Mouse (Mus musculus) bone marrow macrophage, adult 2 months (primary cell): ENCODE data around the gene Nup210l. TPM values are rescaled to one million over a fixed set of nuclear protein-coding genes. Genes with fewer than 3 reads are reported as not detected.

Experiments
- H3K27ac ChIP-seq: 2 replicates; pipeline ENCODE4 v1.5.1; 2012; ENCODE audit warnings: low read depth, low read length; ENCODE audit not compliant: insufficient read depth
- H3K4me1 ChIP-seq: 2 replicates; pipeline ENCODE4 v1.6.1; 2012; ENCODE audit warnings: low read length; ENCODE audit not compliant: control insufficient read depth, insufficient read depth
- H3K4me3 ChIP-seq: 2 replicates; pipeline ENCODE4 v1.5.1; 2012; ENCODE audit warnings: mild to moderate bottlenecking, low read length, moderate library complexity; ENCODE audit not compliant: insufficient read depth
- CTCF ChIP-seq: IDR thresholded peaks from 2 replicates; pipeline ENCODE4 v1.5.1; 2012; ENCODE audit warnings: low read depth, mild to moderate bottlenecking, low read length, moderate library complexity
- POLR2A ChIP-seq: IDR thresholded peaks from 2 replicates; pipeline ENCODE4 v1.6.1; 2012; ENCODE audit warnings: mild to moderate bottlenecking, low read depth, low read length, borderline replicate concordance
- polyA plus RNA-seq: library from polyadenylated mRNA; stranded (reverse); fragments of >200 nt; gene quantifications from 2 replicates; pipeline ENCODE4 v1.2.4, GENCODE M21; 2012; ENCODE audit not compliant: missing spikeins, insufficient read depth, insufficient read length

Gene Nup210l
- polyA plus RNA-seq, 1 experiment, result 0.28 TPM

DNA sequence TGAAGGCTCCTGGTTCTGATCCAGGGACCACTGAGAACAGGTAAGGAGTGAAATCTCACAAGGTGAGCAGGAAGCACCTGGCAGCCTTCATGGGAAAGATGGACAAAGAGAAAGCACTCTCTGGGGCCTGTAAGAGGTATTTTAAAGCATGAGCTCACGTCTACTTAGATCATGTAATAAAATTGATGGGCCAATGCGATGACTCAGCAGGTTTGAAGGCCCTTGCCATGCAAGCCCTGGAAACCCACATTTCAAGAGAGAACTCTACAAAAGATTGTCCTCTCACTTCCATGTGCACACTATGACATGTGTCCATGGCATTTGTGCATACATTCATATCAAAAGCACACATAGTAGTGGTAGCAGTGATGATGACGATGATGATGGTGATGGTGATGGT is 36.0 kb downstream of the Nup210l start:
- no peak overlapping the region for H3K27ac ChIP-seq
- peaks cover 3% of the 10 kb centered on the region; the same call in 1 of the 2 replicates for H3K4me1 ChIP-seq
- no peak for TF ChIP-seq CTCF
- TF ChIP-seq POLR2A, result no peak
- no peak overlapping the region for H3K4me3 ChIP-seq

DNA sequence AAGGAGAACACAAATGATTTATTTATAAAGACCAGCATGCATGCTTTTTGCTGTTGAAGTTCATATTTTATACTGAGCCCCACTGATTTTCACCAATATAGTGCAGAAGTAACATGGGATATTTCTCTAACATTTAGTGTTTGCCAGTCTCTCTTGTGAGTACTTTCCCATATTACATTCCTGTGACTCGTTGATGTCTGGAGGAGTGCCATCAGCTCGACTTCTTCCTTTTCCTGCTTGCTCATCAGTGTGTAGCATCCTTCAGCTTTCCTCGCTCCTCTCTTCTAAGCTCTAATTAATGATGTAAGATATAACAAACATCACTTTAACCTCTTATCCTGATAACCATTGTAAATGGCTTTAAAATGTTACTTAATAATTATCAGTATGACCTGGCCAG is 41.5 kb downstream of the Nup210l start:
- Histone ChIP-seq H3K4me3 (no peak overlapping the region), H3K4me1 (no peaks in the 10 kb centered on the region), H3K27ac (no peak overlapping the region)
- TF ChIP-seq CTCF (no peak), POLR2A (no peak)

DNA sequence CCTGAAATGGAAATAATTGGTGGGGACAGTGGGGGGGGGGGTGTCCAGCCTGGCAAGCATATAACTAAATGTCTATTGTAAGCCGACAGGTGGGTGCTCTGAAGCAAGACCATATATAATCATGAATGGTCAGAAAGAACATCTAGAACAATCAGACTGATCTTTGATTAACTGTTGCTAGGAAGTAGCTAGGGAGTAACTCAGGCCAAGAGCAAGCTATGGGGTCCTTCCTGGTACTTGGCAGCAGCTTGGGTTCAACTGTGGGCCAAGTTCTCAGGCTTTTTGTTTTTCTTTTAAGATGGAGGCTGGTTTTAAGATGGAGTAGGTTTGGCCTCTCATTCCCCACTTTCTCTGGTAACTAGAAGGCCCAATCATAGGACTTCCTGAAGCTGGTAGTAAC is 42.7 kb downstream of the Nup210l start:
- Histone ChIP-seq H3K4me3 (no peak overlapping the region), H3K27ac (no peak overlapping the region)
- TF ChIP-seq CTCF (no peak), POLR2A (no peak)

DNA sequence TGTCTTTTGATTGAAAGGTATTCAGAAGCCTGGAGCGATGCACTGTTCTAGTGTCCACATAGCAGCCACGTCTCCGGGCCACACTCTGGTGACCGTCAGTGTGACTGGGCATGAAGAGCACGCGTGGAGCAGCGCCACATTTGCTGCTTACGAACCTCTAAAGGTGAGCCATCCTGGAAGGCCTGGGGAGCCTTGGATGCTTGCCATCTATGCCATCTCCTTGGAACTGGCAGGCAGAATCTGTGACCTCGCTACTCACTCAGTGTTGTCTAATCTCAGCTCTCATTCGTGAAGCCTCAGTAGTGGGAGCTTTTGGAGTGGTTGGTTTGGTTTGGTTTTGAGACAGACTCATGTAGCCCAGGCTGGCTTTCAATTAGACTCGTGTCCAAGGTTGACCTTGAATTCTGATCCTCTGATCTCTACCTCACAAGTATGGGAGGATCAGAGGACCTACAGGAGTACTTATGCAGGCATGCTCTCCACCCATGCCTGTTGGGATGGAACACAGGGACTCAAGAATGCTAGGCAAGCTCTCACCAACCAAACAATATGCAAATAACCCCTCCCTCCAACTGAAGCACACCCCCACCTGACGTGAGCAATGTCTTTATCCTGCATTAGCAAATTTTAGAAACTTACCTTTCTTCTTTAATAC is 47.3 kb downstream of the Nup210l start:
- peaks cover 5% of the 10 kb centered on the region for H3K4me1 ChIP-seq
- TF ChIP-seq POLR2A (no peak), CTCF (no peak)
- no peak overlapping the region for H3K27ac ChIP-seq

More for the DNA sequence above, 42.7 kb downstream of the Nup210l start:
- H3K4me1 ChIP-seq, result no peaks in the 10 kb centered on the region

DNA sequence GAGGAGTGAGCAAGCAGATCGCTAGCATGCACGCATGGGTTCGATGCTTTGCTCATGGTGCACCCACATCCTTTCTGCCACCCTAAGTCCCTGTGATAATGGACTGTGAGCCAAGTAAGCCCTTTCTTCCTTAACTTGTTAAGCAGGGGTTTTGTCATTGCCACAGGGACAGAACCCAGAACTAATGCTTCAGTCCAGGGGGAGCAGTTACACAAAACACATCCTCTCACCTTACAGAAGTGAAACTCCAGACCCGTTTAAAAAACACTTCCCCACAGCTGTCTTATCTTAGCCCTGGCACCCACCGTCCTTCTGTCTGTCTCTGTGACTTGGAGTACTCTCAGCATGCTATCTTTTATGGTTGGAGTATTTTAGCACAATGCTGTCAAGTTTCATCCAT is 52.1 kb downstream of the Nup210l start:
- no peak overlapping the region for H3K27ac ChIP-seq
- H3K4me3 ChIP-seq, result no peak overlapping the region
- H3K4me1 ChIP-seq, result peaks cover 7% of the 10 kb centered on the region
- TF ChIP-seq POLR2A, result no peak
- no peak for TF ChIP-seq CTCF

More for the DNA sequence above, 47.3 kb downstream of the Nup210l start:
- H3K4me3 ChIP-seq, result no peak overlapping the region

DNA sequence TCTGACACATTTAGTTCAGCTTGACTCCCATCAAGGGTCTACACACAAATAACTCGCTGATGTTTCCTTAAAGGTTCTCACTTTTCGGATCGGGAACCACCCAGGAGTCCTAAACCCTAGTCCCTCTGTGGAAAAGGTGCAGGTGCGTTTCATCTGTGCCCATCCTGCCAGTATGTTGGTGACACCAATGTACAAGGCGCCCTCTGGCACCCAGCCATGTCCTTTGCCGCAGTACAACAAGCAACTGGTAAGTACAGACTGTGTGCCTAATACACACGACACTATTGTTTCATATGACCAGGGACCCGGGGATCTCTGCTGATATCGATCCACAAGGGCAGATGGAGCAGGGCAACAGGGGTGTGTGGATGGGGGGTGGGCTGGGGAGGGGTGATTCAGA is 55.8 kb downstream of the Nup210l start:
- no peak overlapping the region for H3K27ac ChIP-seq
- TF ChIP-seq POLR2A (no peak), CTCF (no peak)
- no peak overlapping the region for H3K4me3 ChIP-seq
- H3K4me1 ChIP-seq, result peaks cover 9% of the 10 kb centered on the region

DNA sequence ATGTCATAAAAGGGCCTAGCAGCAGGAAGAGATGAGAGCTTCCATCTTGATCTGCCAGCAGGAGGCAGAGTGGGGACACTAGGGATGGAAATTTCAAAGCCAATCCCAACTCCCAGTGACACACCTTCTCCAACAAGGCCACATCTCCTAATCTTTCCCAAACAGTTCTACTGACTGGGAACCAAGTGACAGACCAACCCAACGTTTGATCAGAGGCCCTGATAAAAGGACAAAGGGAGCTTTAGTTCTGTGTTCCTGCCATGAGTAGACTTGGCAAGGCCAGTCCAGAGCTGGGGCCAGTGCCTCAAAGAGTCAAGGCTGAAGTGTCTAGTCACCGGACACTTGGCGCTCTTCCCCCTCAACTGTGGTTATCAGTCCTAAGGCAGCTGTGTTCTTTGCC is 57.6 kb downstream of the Nup210l start:
- H3K4me3 ChIP-seq, result no peak overlapping the region
- TF ChIP-seq CTCF (no peak), POLR2A (no peak)
- peaks cover 2% of the 10 kb centered on the region; the same call in 1 of the 2 replicates for H3K4me1 ChIP-seq
- no peak overlapping the region for H3K27ac ChIP-seq

DNA sequence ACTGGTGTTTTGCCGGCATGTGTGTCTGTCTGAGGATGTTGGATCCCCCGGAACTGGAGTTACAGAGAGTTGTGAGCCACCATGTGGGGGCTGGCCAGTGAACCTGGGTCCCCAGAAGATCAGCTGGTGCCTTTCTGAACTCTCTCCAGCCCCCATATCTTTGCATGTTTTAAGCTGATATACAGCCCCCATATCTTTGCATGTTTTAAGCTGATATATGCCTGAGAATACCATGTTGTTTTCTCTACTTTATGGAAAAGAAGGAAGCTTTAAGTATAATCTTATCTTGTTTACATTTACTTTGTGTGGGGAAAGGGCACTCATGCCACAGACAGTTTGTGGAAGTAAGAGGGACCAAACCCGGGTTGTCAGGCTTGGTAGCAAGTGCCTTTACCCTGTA is 75.6 kb downstream of the Nup210l start:
- no peak overlapping the region for H3K4me3 ChIP-seq
- H3K4me1 ChIP-seq, result no peaks in the 10 kb centered on the region
- TF ChIP-seq POLR2A (no peak), CTCF (no peak)
- no peak overlapping the region for H3K27ac ChIP-seq

DNA sequence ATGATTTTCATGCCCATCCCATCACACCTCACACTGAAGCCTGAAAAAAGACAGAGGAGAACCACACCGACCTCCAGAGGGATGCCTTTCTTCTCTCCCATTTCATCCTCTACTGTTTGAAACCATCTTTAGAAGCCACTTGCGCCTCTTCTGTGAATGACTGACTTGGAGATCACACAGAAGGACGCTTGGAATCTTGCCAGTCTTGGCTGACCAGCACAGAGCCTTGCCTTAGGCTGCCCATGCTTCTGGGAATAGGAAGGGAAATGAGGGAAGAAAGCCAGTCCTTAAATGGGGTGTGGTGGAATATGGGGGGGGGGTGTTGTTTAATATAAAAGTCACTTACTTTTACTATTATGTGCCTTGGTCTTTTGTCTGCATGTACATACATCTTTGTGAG is 79.6 kb downstream of the Nup210l start:
- no peak for TF ChIP-seq CTCF
- no peak overlapping the region for H3K27ac ChIP-seq
- H3K4me1 ChIP-seq, result no peaks in the 10 kb centered on the region
- no peak overlapping the region for H3K4me3 ChIP-seq

DNA sequence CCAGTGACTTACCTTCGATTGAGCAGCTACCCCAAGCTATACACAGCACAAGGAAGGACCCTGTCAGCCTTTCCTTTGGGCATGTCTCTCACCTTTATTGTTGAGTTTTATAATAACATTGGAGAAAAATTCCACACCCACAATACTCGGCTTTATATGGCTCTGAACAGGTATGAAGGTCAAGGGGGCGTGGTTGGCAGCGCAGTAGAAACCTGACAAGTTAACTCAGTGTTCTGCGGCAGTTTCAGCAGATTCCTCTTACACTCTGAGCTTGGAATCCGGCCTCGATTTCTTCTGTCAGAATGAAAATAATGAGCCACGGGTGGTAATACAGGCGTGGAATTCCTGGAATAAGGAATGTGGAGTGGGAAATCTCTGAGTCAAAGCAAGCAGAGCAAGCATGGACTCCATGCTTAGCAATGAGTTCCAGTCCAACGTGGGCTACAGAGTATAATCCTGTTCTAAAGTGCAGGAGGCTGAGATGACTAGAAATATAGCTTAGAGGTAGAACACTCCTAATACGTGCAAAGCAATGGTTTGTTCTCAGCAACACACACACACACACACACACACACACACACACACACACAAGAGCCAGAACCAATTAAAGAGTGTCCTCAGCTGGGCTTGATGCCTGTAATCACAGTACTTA is 87.1 kb downstream of the Nup210l start:
- Histone ChIP-seq H3K4me1 (no peaks in the 10 kb centered on the region), H3K4me3 (no peak overlapping the region), H3K27ac (no peak overlapping the region)
- TF ChIP-seq POLR2A, result no peak
- no peak for TF ChIP-seq CTCF

DNA sequence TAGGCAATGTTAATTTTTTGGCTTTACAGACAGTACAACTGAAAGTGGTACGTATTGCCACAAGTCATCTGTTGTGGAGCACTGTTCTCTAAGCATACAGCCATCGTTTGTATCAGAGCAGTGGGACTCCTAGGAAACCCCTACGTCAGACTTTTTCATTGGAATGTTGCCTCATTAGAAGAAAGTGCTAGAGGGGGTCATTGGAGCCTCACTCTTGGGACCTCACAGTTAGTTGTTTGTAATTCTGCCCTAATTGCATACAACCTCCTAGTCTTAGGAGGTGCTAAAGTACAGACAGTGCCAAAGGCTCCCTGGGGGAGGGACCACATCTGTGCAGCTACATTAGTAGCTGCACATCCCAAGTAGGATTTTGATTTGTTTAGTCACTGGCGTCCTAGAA is 90.8 kb downstream of the Nup210l start:
- TF ChIP-seq CTCF, result no peak
- no peak for TF ChIP-seq POLR2A
- Histone ChIP-seq H3K4me3 (no peak overlapping the region), H3K4me1 (no peaks in the 10 kb centered on the region), H3K27ac (no peak overlapping the region)

DNA sequence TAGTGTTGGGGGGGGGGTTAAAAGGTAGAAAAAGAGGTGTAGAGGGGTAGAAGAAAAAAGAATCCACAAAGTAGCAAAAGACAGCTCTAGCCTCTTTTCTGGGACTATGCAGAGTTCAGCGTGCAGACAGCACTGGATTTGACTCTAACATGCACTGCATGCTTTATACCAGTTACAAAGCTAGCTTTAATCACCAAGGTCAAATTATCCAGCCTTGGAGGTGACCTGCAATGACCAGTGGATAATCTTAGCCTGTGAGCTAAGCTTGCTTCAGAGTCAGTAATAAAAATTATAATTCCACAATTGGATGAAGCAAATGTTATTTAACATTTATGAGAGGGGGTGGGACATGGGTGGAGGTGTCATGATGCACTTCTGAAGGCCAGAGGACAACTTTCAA is 91.7 kb downstream of the Nup210l start:
- Histone ChIP-seq H3K4me3 (no peak overlapping the region), H3K4me1 (no peaks in the 10 kb centered on the region), H3K27ac (no peak overlapping the region)
- TF ChIP-seq CTCF, result no peak
- no peak for TF ChIP-seq POLR2A
